Mouse (Mus musculus) heart, embryonic 14.5 days (tissue): Measurements from ENCODE around the gene Stx6. TPM values are rescaled to one million over a fixed set of nuclear protein-coding genes. Genes with fewer than 3 reads are reported as not detected.
A peak's percentile ranks its signal among the peaks of the same experiment; 100 is the strongest.

Experiments
- ATAC-seq: fragments of 200-750 bp; cut with Nextera tagmentation; 2 replicates; pipeline ENCODE4 v1.8.0; 2017; ENCODE audit warnings: low read depth, moderate TSS enrichment; ENCODE audit not compliant: insufficient number of reproducible peaks, insufficient read depth, low FRiP score
- H3K27ac ChIP-seq, 2 experiments: fragments of 200-500 bp in 1 of 2; fragments of 300-500 bp in 1 of 2; sonication (generic) in 1 of 2; replicated peaks in 1 of 2; 2 replicates each; pipeline ENCODE4 v1.5.1; 2012 to 2014; ENCODE audit warnings: low read depth in 2 of 2, low read length in 2 of 2, control low read depth in 1 of 2, mild to moderate bottlenecking in 1 of 2, mixed read lengths in 1 of 2; ENCODE audit not compliant: control insufficient read depth in 1 of 2, insufficient read depth in 1 of 2
- H3K27me3 ChIP-seq: fragments of 300-500 bp; sonication (generic); 2 replicates; pipeline ENCODE4 v1.6.1; 2014; ENCODE audit warnings: mild to moderate bottlenecking, low read length, control low read depth; ENCODE audit not compliant: control insufficient read depth, insufficient read depth
- H3K36me3 ChIP-seq: fragments of 300-500 bp; sonication (generic); 2 replicates; pipeline ENCODE4 v1.6.1; 2014; ENCODE audit warnings: mild to moderate bottlenecking, control low read depth, low read length, mixed read lengths; ENCODE audit not compliant: control insufficient read depth, insufficient read depth
- H3K4me1 ChIP-seq, 2 experiments: fragments of 200-500 bp in 1 of 2; fragments of 300-500 bp in 1 of 2; sonication (generic) in 1 of 2; 2 replicates each; pipeline ENCODE4 v1.6.1; 2012 to 2014; ENCODE audit warnings: low read length in 2 of 2, control low read depth in 1 of 2, mixed read lengths in 1 of 2; ENCODE audit not compliant: control insufficient read depth in 2 of 2, insufficient read depth in 2 of 2
- H3K4me2 ChIP-seq: fragments of 300-500 bp; sonication (generic); 2 replicates; pipeline ENCODE4 v1.6.1; 2014; ENCODE audit warnings: mild to moderate bottlenecking, low read length
- H3K4me3 ChIP-seq, 2 experiments: fragments of 200-500 bp in 1 of 2; fragments of 300-500 bp in 1 of 2; sonication (generic) in 1 of 2; 2 replicates each; pipeline ENCODE4 v1.5.1; 2012 to 2014; ENCODE audit warnings: low read length in 2 of 2, mild to moderate bottlenecking in 2 of 2, control low read depth in 1 of 2, low read depth in 1 of 2, moderate library complexity in 1 of 2; ENCODE audit not compliant: control insufficient read depth in 1 of 2, insufficient read depth in 1 of 2
- H3K9ac ChIP-seq: fragments of 300-500 bp; sonication (generic); 2 replicates; pipeline ENCODE4 v1.6.1; 2014; ENCODE audit warnings: mild to moderate bottlenecking, low read length
- H3K9me3 ChIP-seq: fragments of 300-500 bp; sonication (generic); 2 replicates; pipeline ENCODE4 v1.6.1; 2016; ENCODE audit warnings: low read length, control low read depth; ENCODE audit not compliant: control insufficient read depth
- WGBS: fragments of 180-500 bp; shearing (Covaris S2); extraction: QIAGEN DNeasy Blood & Tissue Kit; methylation state at CpG from one replicate; pipeline ENCODE4 v1.1.7; 2014; 5-methylcytosine and 5-hydroxymethylcytosine counted together
- polyA plus RNA-seq: library from polyadenylated mRNA; unstranded; fragments of >200 nt; fragmentation: Nextera tagmentation; extraction: Ambion mirVana; gene quantifications from 2 replicates; pipeline ENCODE4 v1.2.1, GENCODE M21; 2014

Stx6 gene
- polyA plus RNA-seq, 1 experiment from 2014 or later = 56.4 TPM

- no peaks in the 10 kb centered on the region for H3K9me3 ChIP-seq
- peak overlapping the region; percentile 50 for H3K9ac ChIP-seq
- H3K4me2 ChIP-seq = no peak overlapping the region; the same call in 1 of the 2 replicates
- no peaks in the 10 kb centered on the region for H3K27me3 ChIP-seq
- H3K27ac ChIP-seq = peak overlapping the region; percentile 96 to 99
- H3K36me3 ChIP-seq = peaks cover 51% of the 10 kb centered on the region
- no peak overlapping the region for H3K4me3 ChIP-seq
- 40% methylated on average over 2 of the region's 2 CpGs for WGBS
- no peak for ATAC-seq
- peaks cover 62 to 71% of the 10 kb centered on the region in 2 experiments for H3K4me1 ChIP-seq
These were observed 77.1 kb downstream of the Stx6 start for GRCm38 (mm10) chr1:155235641-155236040.

- Histone ChIP-seq H3K27ac (peak overlapping the region; percentile 96 to 99), H3K9ac (peak overlapping the region; percentile 50)
- peak; percentile 46; the same call in 1 of the 2 replicates for ATAC-seq
These were observed 78.0 kb downstream of the Stx6 start for GRCm38 (mm10) chr1:155236306-155237024.

GRCm38 (mm10) chr1:155237390-155237789 is 78.9 kb downstream of the Stx6 start:
- peaks cover 51% of the 10 kb centered on the region for H3K36me3 ChIP-seq
- H3K9me3 ChIP-seq = no peaks in the 10 kb centered on the region

More at GRCm38 (mm10) chr1:155236306-155237024, 78.0 kb downstream of the Stx6 start:
- no peaks in the 10 kb centered on the region for H3K27me3 ChIP-seq
- H3K4me2 ChIP-seq = no peak overlapping the region; the same call in 1 of the 2 replicates
- H3K4me1 ChIP-seq = peaks cover 62 to 71% of the 10 kb centered on the region in 2 experiments
- peaks cover 51% of the 10 kb centered on the region for H3K36me3 ChIP-seq
- H3K9me3 ChIP-seq = no peaks in the 10 kb centered on the region
- H3K4me3 ChIP-seq = no peak overlapping the region
- 35% methylated on average over 13 of the region's 13 CpGs for WGBS

GRCm38 (mm10) chr1:155238126-155238525 is 79.6 kb downstream of the Stx6 start:
- no peak overlapping the region for H3K4me3 ChIP-seq
- no peaks in the 10 kb centered on the region for H3K9me3 ChIP-seq
- no peak overlapping the region for H3K4me2 ChIP-seq
- WGBS = 87% methylated on average over 5 of the region's 5 CpGs
- H3K36me3 ChIP-seq = peaks cover 51% of the 10 kb centered on the region
- no peak for ATAC-seq
- no peaks in the 10 kb centered on the region for H3K27me3 ChIP-seq
- peaks cover 56 to 68% of the 10 kb centered on the region in 2 experiments for H3K4me1 ChIP-seq
- peak overlapping the region in 1 of 2 experiments; percentile 99; a peak in 1 of 4 replicates for H3K27ac ChIP-seq
- no peak overlapping the region; the same call in 1 of the 2 replicates for H3K9ac ChIP-seq

More at GRCm38 (mm10) chr1:155237390-155237789, 78.9 kb downstream of the Stx6 start:
- H3K27ac ChIP-seq = peak overlapping the region; percentile 96 to 99
- H3K4me2 ChIP-seq = no peak overlapping the region
- H3K4me1 ChIP-seq = peaks cover 60 to 72% of the 10 kb centered on the region in 2 experiments
- no peak overlapping the region for H3K4me3 ChIP-seq
- no peak for ATAC-seq
- peak overlapping the region; percentile 50; the same call in 1 of the 2 replicates for H3K9ac ChIP-seq
- WGBS = 58% methylated on average over 11 of the region's 11 CpGs
- H3K27me3 ChIP-seq = no peaks in the 10 kb centered on the region

GRCm38 (mm10) chr1:155239169-155239568 is 80.7 kb downstream of the Stx6 start:
- H3K36me3 ChIP-seq = peaks cover 51% of the 10 kb centered on the region
- H3K9me3 ChIP-seq = no peaks in the 10 kb centered on the region
- no peak overlapping the region for H3K4me3 ChIP-seq
- H3K4me2 ChIP-seq = peak overlapping the region; percentile 22; the same call in 1 of the 2 replicates
- peak overlapping the region; percentile 44 for H3K9ac ChIP-seq
- ATAC-seq = no peak
- 70% methylated on average over 4 of the region's 4 CpGs for WGBS
- H3K4me1 ChIP-seq = peaks cover 46 to 58% of the 10 kb centered on the region in 2 experiments
- H3K27ac ChIP-seq = no peak overlapping the region
- H3K27me3 ChIP-seq = no peaks in the 10 kb centered on the region

GRCm38 (mm10) chr1:155239962-155240717 is 81.6 kb downstream of the Stx6 start:
- peaks cover 42 to 55% of the 10 kb centered on the region in 2 experiments for H3K4me1 ChIP-seq
- H3K4me2 ChIP-seq = no peak overlapping the region
- no peaks in the 10 kb centered on the region for H3K9me3 ChIP-seq
- ATAC-seq = no peak
- H3K27me3 ChIP-seq = no peaks in the 10 kb centered on the region
- no peak overlapping the region for H3K27ac ChIP-seq
- H3K36me3 ChIP-seq = peaks cover 51% of the 10 kb centered on the region
- 0 out of 2 replicates have a peak overlapping the region, but pooled peaks have one; percentile 23 for H3K9ac ChIP-seq
- WGBS = 80% methylated on average over 6 of the region's 6 CpGs
- no peak overlapping the region for H3K4me3 ChIP-seq

GRCm38 (mm10) chr1:155241701-155242487 is 83.4 kb downstream of the Stx6 start:
- WGBS = 72% methylated on average over 12 of the region's 12 CpGs
- no peak overlapping the region for H3K4me2 ChIP-seq
- H3K27ac ChIP-seq = no peak overlapping the region
- peaks cover 32 to 44% of the 10 kb centered on the region in 2 experiments for H3K4me1 ChIP-seq
- H3K4me3 ChIP-seq = no peak overlapping the region
- H3K9me3 ChIP-seq = no peaks in the 10 kb centered on the region
- H3K27me3 ChIP-seq = no peaks in the 10 kb centered on the region
- 0 out of 2 replicates have a peak overlapping the region, but pooled peaks have one; percentile 42 for H3K9ac ChIP-seq
- ATAC-seq = no peak
- peaks cover 46% of the 10 kb centered on the region for H3K36me3 ChIP-seq
